Mouse (Mus musculus) retina, adult 2 months (tissue): ENCODE data around the gene Lrrc37a.
"Not testable (repeated sequence)": the region's sequence is repeated elsewhere in the genome, so short reads cannot be mapped to it uniquely, and the experiment has no call there.

Experiments used
- DNase-seq: peaks from one replicate; pipeline ENCODE4 v3.0.0-alpha.2; 2012; ENCODE audit warnings: low read depth, low spot score

Lrrc37a gene

GRCm38 (mm10) chr11:103504497-103504896 lies at the start of gene Lrrc37a:
Gene Lrrc37a, minus strand, starts transcription at chr11:103504597.
- DNase-seq: no peak

GRCm38 (mm10) chr11:103534973-103535372 lies 30.6 kb upstream of the Lrrc37a start:
- DNase-seq: not testable (repeated sequence)

- DNase-seq: no peak
Measured at GRCm38 (mm10) chr11:103512111-103512510, 7.7 kb upstream of the Lrrc37a start.

GRCm38 (mm10) chr11:103464443-103464842 lies 40.0 kb downstream of the Lrrc37a start:
- no peak for DNase-seq

- DNase-seq: not testable (repeated sequence)
Measured at GRCm38 (mm10) chr11:103451105-103451504, 53.3 kb downstream of the Lrrc37a start.

GRCm38 (mm10) chr11:103449721-103450120 lies 54.7 kb downstream of the Lrrc37a start:
- DNase-seq: not testable (repeated sequence)

- no peak for DNase-seq
Measured at GRCm38 (mm10) chr11:103443678-103444077, 60.7 kb downstream of the Lrrc37a start.

GRCm38 (mm10) chr11:103436282-103436681 lies 68.1 kb downstream of the Lrrc37a start:
- DNase-seq: no peak

- no peak for DNase-seq
Measured at GRCm38 (mm10) chr11:103425031-103425430, 79.4 kb downstream of the Lrrc37a start.

GRCm38 (mm10) chr11:103419667-103420066 lies 84.7 kb downstream of the Lrrc37a start:
- no peak for DNase-seq

GRCm38 (mm10) chr11:103419226-103419625 lies 85.2 kb downstream of the Lrrc37a start:
- no peak for DNase-seq

- no peak for DNase-seq
Measured at GRCm38 (mm10) chr11:103413516-103413915, 90.9 kb downstream of the Lrrc37a start.

- no peak for DNase-seq
Measured at GRCm38 (mm10) chr11:103412950-103413423, 91.4 kb downstream of the Lrrc37a start.

GRCm38 (mm10) chr11:103411981-103412949 lies 92.1 kb downstream of the Lrrc37a start, which contains the start of gene Plekhm1:
Gene Plekhm1, minus strand, starts transcription at chr11:103412687.
- peak; percentile 88 for DNase-seq

- no peak for DNase-seq
Measured at GRCm38 (mm10) chr11:103411301-103411700, 93.1 kb downstream of the Lrrc37a start.

- DNase-seq: no peak
Measured at GRCm38 (mm10) chr11:103408880-103409279, 95.5 kb downstream of the Lrrc37a start.

- DNase-seq: not testable (repeated sequence)
Measured at GRCm38 (mm10) chr11:103407136-103407535, 97.3 kb downstream of the Lrrc37a start.

- no peak for DNase-seq
Measured at GRCm38 (mm10) chr11:103406551-103406950, 97.8 kb downstream of the Lrrc37a start.

GRCm38 (mm10) chr11:103405814-103406213 lies 98.6 kb downstream of the Lrrc37a start:
- no peak for DNase-seq

GRCm38 (mm10) chr11:103404618-103405017 lies 99.8 kb downstream of the Lrrc37a start:
- DNase-seq: no peak

GRCm38 (mm10) chr11:103403776-103404175 lies 100.6 kb downstream of the Lrrc37a start:
- DNase-seq: no peak

GRCm38 (mm10) chr11:103402738-103403137 lies 101.7 kb downstream of the Lrrc37a start:
- no peak for DNase-seq

GRCm38 (mm10) chr11:103402198-103402597 lies 102.2 kb downstream of the Lrrc37a start:
- DNase-seq: no peak
